Mouse (Mus musculus): ENCODE measurements around the gene Pole2. TPM values are rescaled to one million over a fixed set of nuclear protein-coding genes. Genes with fewer than 3 reads are reported as not detected.

The Pole2 gene
- polyA plus RNA-seq, 1 experiment from 2014 or later: 26.2 TPM

GRCm38 (mm10) chr12:69184342-69185295 lies 43.4 kb downstream of the Pole2 start:
- Histone ChIP-seq H3K4me3 (ENCODE audit: low read length) (peak overlapping the region; percentile 86), H3K9ac (replicated peaks; ENCODE audit: low read length) (peak overlapping the region; percentile 84), H3K36me3 (ENCODE audit: insufficient read depth, low read length) (peaks cover 15% of the 10 kb centered on the region; the same call in 1 of the 2 replicates), H3K4me1 (ENCODE audit: insufficient read depth, low read length) (peaks cover 20% of the 10 kb centered on the region), H3K27ac (ENCODE audit: low read length) (peak overlapping the region; percentile 93), H3K4me2 (replicated peaks; ENCODE audit: low read depth, low read length) (peak overlapping the region; percentile 95), H3K9me3 (ENCODE audit: low read length) (no peaks in the 10 kb centered on the region), H3K27me3 (ENCODE audit: insufficient read depth, low read length) (no peaks in the 10 kb centered on the region)
- ATAC-seq (ENCODE audit: low FRiP score, low TSS enrichment): peak; percentile 59
- 2% methylated on average over 77 of the region's 86 CpGs for WGBS

GRCm38 (mm10) chr12:69183583-69184308 lies 44.2 kb downstream of the Pole2 start, which contains the start of the genes Rpl36al and Mgat2:
Gene Rpl36al, minus strand, starts transcription at chr12:69184083.
Gene Mgat2, plus strand, starts transcription at chr12:69184157.
- WGBS: 0% methylated on average over 83 of the region's 84 CpGs

GRCm38 (mm10) chr12:69181800-69182199 lies 46.2 kb downstream of the Pole2 start:
- no peak overlapping the region for H3K4me2 ChIP-seq (replicated peaks; ENCODE audit: low read depth, low read length)
- no peak for ATAC-seq (ENCODE audit: low FRiP score, low TSS enrichment)
- peaks cover 17% of the 10 kb centered on the region; the same call in 1 of the 2 replicates for H3K36me3 ChIP-seq (ENCODE audit: insufficient read depth, low read length)
- H3K9me3 ChIP-seq (ENCODE audit: low read length): no peaks in the 10 kb centered on the region
- H3K27me3 ChIP-seq (ENCODE audit: insufficient read depth, low read length): no peaks in the 10 kb centered on the region
- peaks cover 13% of the 10 kb centered on the region for H3K4me1 ChIP-seq (ENCODE audit: insufficient read depth, low read length)
- no peak overlapping the region for H3K9ac ChIP-seq (replicated peaks; ENCODE audit: low read length)
- no peak overlapping the region for H3K27ac ChIP-seq (ENCODE audit: low read length)
- 88% methylated on average over 4 of the region's 4 CpGs for WGBS
- no peak overlapping the region for H3K4me3 ChIP-seq (ENCODE audit: low read length)

More at GRCm38 (mm10) chr12:69183583-69184308, 44.2 kb downstream of the Pole2 start, which contains the start of the genes Rpl36al and Mgat2:
- Histone ChIP-seq H3K36me3 (ENCODE audit: insufficient read depth, low read length) (peaks cover 12% of the 10 kb centered on the region; the same call in 1 of the 2 replicates), H3K4me3 (ENCODE audit: low read length) (peak within 1 kb of the TSS; percentile 86), H3K27ac (ENCODE audit: low read length) (peak within 1 kb of the TSS; percentile 93), H3K9me3 (ENCODE audit: low read length) (no peaks in the 10 kb centered on the region), H3K9ac (replicated peaks; ENCODE audit: low read length) (peak within 1 kb of the TSS; percentile 91), H3K4me1 (ENCODE audit: insufficient read depth, low read length) (peaks cover 20% of the 10 kb centered on the region), H3K27me3 (ENCODE audit: insufficient read depth, low read length) (no peaks in the 10 kb centered on the region), H3K4me2 (replicated peaks; ENCODE audit: low read depth, low read length) (peak within 1 kb of the TSS; percentile 95)
- peak; percentile 99 for ATAC-seq (ENCODE audit: low FRiP score, low TSS enrichment)

GRCm38 (mm10) chr12:69179371-69179770 lies 48.6 kb downstream of the Pole2 start:
- Histone ChIP-seq H3K36me3 (ENCODE audit: insufficient read depth, low read length) (peaks cover 22% of the 10 kb centered on the region; the same call in 1 of the 2 replicates), H3K27ac (ENCODE audit: low read length) (no peak overlapping the region), H3K4me2 (replicated peaks; ENCODE audit: low read depth, low read length) (no peak overlapping the region), H3K4me3 (ENCODE audit: low read length) (no peak overlapping the region), H3K9ac (replicated peaks; ENCODE audit: low read length) (no peak overlapping the region), H3K9me3 (ENCODE audit: low read length) (no peaks in the 10 kb centered on the region), H3K27me3 (ENCODE audit: insufficient read depth, low read length) (no peaks in the 10 kb centered on the region), H3K4me1 (ENCODE audit: insufficient read depth, low read length) (no peaks in the 10 kb centered on the region)
- 70% methylated on average over 12 of the region's 12 CpGs for WGBS
- ATAC-seq (ENCODE audit: low FRiP score, low TSS enrichment): no peak

GRCm38 (mm10) chr12:69177526-69177925 lies 50.5 kb downstream of the Pole2 start:
- H3K4me2 ChIP-seq (replicated peaks; ENCODE audit: low read depth, low read length): no peak overlapping the region
- ATAC-seq (ENCODE audit: low FRiP score, low TSS enrichment): no peak
- H3K4me3 ChIP-seq (ENCODE audit: low read length): no peak overlapping the region
- H3K9me3 ChIP-seq (ENCODE audit: low read length): no peaks in the 10 kb centered on the region
- no peak overlapping the region for H3K9ac ChIP-seq (replicated peaks; ENCODE audit: low read length)
- no peaks in the 10 kb centered on the region for H3K27me3 ChIP-seq (ENCODE audit: insufficient read depth, low read length)
- no peaks in the 10 kb centered on the region for H3K4me1 ChIP-seq (ENCODE audit: insufficient read depth, low read length)
- 85% methylated on average over 3 of the region's 3 CpGs for WGBS
- no peak overlapping the region for H3K27ac ChIP-seq (ENCODE audit: low read length)
- H3K36me3 ChIP-seq (ENCODE audit: insufficient read depth, low read length): peaks cover 31% of the 10 kb centered on the region; the same call in 1 of the 2 replicates

- Histone ChIP-seq H3K36me3 (ENCODE audit: insufficient read depth, low read length) (peaks cover 31% of the 10 kb centered on the region; the same call in 1 of the 2 replicates), H3K4me2 (replicated peaks; ENCODE audit: low read depth, low read length) (no peak overlapping the region), H3K9ac (replicated peaks; ENCODE audit: low read length) (no peak overlapping the region), H3K4me1 (ENCODE audit: insufficient read depth, low read length) (no peaks in the 10 kb centered on the region), H3K27me3 (ENCODE audit: insufficient read depth, low read length) (no peaks in the 10 kb centered on the region), H3K27ac (ENCODE audit: low read length) (no peak overlapping the region), H3K4me3 (ENCODE audit: low read length) (no peak overlapping the region), H3K9me3 (ENCODE audit: low read length) (no peaks in the 10 kb centered on the region)
- ATAC-seq (ENCODE audit: low FRiP score, low TSS enrichment): no peak
- 93% methylated on average over 3 of the region's 3 CpGs for WGBS
These were observed 52.0 kb downstream of the Pole2 start for GRCm38 (mm10) chr12:69175975-69176374.

- peaks cover 10% of the 10 kb centered on the region; the same call in 1 of the 2 replicates for H3K4me1 ChIP-seq (ENCODE audit: insufficient read depth, low read length)
- 0 out of 2 replicates have a peak, but pooled peaks cover 21% of the 10 kb centered on the region for H3K36me3 ChIP-seq (ENCODE audit: insufficient read depth, low read length)
- H3K27ac ChIP-seq (ENCODE audit: low read length): no peak overlapping the region
- no peak overlapping the region for H3K4me2 ChIP-seq (replicated peaks; ENCODE audit: low read depth, low read length)
- no peaks in the 10 kb centered on the region for H3K27me3 ChIP-seq (ENCODE audit: insufficient read depth, low read length)
- no peak overlapping the region for H3K4me3 ChIP-seq (ENCODE audit: low read length)
- no peak for ATAC-seq (ENCODE audit: low FRiP score, low TSS enrichment)
- 95% methylated on average over 2 of the region's 2 CpGs for WGBS
- no peak overlapping the region for H3K9ac ChIP-seq (replicated peaks; ENCODE audit: low read length)
- no peaks in the 10 kb centered on the region for H3K9me3 ChIP-seq (ENCODE audit: low read length)
These were observed 56.7 kb downstream of the Pole2 start for GRCm38 (mm10) chr12:69171307-69171706.

GRCm38 (mm10) chr12:69168461-69169106 lies 59.4 kb downstream of the Pole2 start, which contains the start of gene Lrr1:
Gene Lrr1, plus strand, starts transcription at chr12:69168814.
- peak within 1 kb of the TSS; percentile 71 for H3K4me3 ChIP-seq (ENCODE audit: low read length)
- whole genome bisulfite sequencing: under 1% methylated on average over 40 of the region's 40 CpGs

More at GRCm38 (mm10) chr12:69168461-69169106, 59.4 kb downstream of the Pole2 start, which contains the start of gene Lrr1:
- peak within 1 kb of the TSS; percentile 88 for H3K27ac ChIP-seq (ENCODE audit: low read length)
- H3K36me3 ChIP-seq (ENCODE audit: insufficient read depth, low read length): 0 out of 2 replicates have a peak, but pooled peaks cover 11% of the 10 kb centered on the region
- H3K9ac ChIP-seq (replicated peaks; ENCODE audit: low read length): peak within 1 kb of the TSS; percentile 77
- H3K4me2 ChIP-seq (replicated peaks; ENCODE audit: low read depth, low read length): peak within 1 kb of the TSS; percentile 81
- H3K27me3 ChIP-seq (ENCODE audit: insufficient read depth, low read length): no peaks in the 10 kb centered on the region
- no peaks in the 10 kb centered on the region for H3K9me3 ChIP-seq (ENCODE audit: low read length)
- peak; percentile 96 for ATAC-seq (ENCODE audit: low FRiP score, low TSS enrichment)
- H3K4me1 ChIP-seq (ENCODE audit: insufficient read depth, low read length): peaks cover 10% of the 10 kb centered on the region; the same call in 1 of the 2 replicates

Measured in kidney, embryonic 16.5 days (tissue).